Mouse (Mus musculus) cortical plate, adult 2 months (tissue): Measurements from ENCODE around the gene Kyat1. TPM values are rescaled to one million over a fixed set of nuclear protein-coding genes. Genes with fewer than 3 reads are reported as not detected.

Experiments used
- H3K27ac ChIP-seq: fragments of 200-500 bp; 2 replicates; pipeline ENCODE4 v1.5.1; 2012; ENCODE audit warnings: low read length, control low read depth, inconsistent platforms; ENCODE audit not compliant: insufficient read depth
- H3K4me1 ChIP-seq: fragments of 200-500 bp; 2 replicates; pipeline ENCODE4 v1.6.1; 2011; ENCODE audit warnings: low read length; ENCODE audit not compliant: control insufficient read depth, insufficient read depth
- H3K4me3 ChIP-seq: fragments of 200-500 bp; 2 replicates; pipeline ENCODE4 v1.5.1; 2011; ENCODE audit warnings: mild to moderate bottlenecking, low read length, control low read depth; ENCODE audit not compliant: insufficient read depth
- CTCF ChIP-seq: fragments of 200-500 bp; IDR thresholded peaks from 2 replicates; pipeline ENCODE4 v1.5.1; 2011; ENCODE audit warnings: mild to moderate bottlenecking, control low read depth, low read length; ENCODE audit not compliant: insufficient read depth; ENCODE audit errors: extremely low read depth
- POLR2A ChIP-seq: fragments of 200-500 bp; IDR thresholded peaks from 2 replicates; pipeline ENCODE4 v1.6.1; 2011; ENCODE audit warnings: mild to moderate bottlenecking, low read length, control low read depth; ENCODE audit not compliant: insufficient read depth; ENCODE audit errors: extremely low read depth
- polyA plus RNA-seq: library from polyadenylated mRNA; depleted of rRNA; stranded (reverse); fragments of >200 nt; gene quantifications from 2 replicates; pipeline ENCODE4 v1.2.3, GENCODE M21; 2012

Kyat1 gene
- polyA plus RNA-seq, 1 experiment = 21.5 TPM

DNA sequence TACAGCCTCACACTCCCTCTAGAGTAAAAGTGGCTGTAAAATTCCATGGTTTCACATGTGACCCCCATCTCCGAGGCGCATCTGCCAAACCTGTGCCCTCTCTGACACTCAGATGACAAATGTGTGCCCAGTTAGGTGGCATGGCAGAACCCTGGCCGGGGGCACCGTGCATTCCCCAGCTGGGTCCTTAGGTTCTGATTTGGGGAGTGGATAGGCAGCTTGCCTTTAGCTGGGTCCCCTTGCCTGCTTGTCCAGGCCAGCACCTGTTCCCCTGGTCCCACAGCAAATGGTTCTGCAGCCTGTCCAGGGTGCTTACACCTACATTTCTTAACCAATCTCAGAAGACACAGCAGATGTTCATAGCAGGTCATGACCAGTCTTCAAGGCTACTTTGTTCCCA is 37.7 kb upstream of the Kyat1 start:
- Histone ChIP-seq H3K4me1 (peaks cover 10% of the 10 kb centered on the region), H3K27ac (no peak overlapping the region), H3K4me3 (no peak overlapping the region)
- TF ChIP-seq CTCF (no peak), POLR2A (no peak)

DNA sequence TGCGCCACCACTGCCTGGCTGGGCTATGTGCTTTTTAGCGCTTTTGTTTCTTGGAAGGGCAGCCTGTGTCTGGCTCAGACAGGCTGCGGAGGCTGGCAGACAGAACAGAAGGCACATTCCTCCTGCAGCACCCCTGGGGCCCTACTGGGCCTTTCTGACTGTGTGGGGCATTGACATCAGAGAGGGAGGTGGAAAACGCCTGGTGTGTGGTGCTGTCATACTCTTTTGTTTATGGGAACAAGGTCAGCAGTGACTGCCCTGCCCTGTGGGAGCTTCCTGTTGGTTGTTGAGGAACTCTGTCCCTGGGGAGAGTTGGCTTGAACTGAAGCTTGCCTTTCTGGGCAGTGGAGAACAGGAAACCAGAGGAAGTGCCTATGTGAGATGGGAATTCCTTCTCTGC is 36.9 kb upstream of the Kyat1 start:
- Histone ChIP-seq H3K4me1 (peaks cover 11% of the 10 kb centered on the region), H3K27ac (no peak overlapping the region), H3K4me3 (no peak overlapping the region)
- TF ChIP-seq CTCF (no peak), POLR2A (no peak)

DNA sequence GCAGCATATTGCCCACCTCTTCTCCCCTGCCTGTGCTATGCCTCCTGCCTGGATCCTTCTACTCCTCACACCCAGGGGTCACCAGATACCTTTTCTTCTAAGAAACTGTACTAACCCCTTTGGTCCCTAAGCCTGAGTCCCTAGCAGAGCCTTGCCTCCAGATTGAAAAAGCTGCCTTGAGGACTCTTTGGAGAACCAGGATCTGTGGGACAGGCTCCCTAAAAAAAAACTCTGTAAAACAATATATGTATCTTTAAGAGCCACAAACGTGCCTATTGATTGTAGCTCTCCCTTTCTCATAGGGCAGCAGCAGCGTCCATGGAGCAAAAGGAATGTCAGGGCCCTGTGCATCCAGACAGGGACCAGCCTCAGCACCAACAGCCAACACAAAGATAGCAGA is 34.6 kb upstream of the Kyat1 start, which contains the start of gene Gm28035:
Gm28035 (plus strand) TSS at position 301 of the 400 bp plus-strand sequence.
- Histone ChIP-seq H3K27ac (no peak within 1 kb of the TSS), H3K4me3 (peak within 1 kb of the TSS; percentile 93; the same call in 1 of the 2 replicates), H3K4me1 (peaks cover 8% of the 10 kb centered on the region)
- TF ChIP-seq CTCF = no peak

DNA sequence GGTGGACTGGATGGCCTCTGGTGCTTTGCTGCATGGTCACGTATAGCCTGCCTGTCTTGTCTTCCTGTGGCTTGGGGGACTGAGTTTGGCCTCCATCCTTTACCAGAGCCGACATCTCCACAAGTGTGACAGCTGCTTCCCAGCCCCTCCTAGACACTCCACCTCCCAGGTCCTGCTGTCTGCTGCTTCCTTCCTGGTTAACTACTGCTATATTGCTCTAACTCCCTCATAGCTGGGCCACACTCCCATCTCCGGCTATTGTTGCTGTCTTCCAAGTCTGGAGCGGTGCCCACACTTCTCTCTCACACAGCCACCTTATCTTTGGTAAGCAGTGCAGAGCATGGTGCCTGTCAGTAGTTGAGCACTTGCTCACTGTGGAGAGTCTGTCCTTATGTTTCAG is 34.1 kb upstream of the Kyat1 start:
- Histone ChIP-seq H3K27ac (no peak overlapping the region), H3K4me1 (peaks cover 8% of the 10 kb centered on the region)

DNA sequence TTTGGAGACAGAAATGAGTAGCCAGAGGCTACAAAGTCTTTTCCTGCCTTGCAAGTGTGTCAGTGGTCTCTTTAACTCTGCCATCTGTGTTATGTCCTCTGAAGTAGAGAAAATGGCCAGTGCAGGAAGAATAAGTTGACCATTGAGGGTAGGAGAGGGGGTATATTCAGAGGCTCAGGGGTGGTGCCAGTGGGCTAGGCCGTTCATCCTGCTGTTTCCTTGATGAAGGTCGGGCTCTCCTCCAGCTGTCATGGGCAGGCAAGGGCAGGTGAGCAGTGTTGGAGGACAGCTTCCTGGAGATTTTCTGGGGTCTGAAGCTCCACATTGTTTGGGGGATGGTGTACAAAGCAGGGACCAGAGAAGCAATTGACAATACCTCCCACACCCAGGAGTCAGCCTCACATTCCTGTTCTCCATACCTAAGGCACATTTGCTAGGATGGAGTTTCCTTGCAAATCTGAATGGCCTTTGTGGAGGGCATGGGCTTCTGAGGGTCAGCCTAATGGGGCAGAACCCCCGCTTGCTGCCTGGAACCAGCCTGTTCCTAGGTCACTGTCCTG is 33.3 kb upstream of the Kyat1 start:
- H3K4me1 ChIP-seq = peaks cover 8% of the 10 kb centered on the region
- H3K4me3 ChIP-seq = peak overlapping the region; percentile 93
- TF ChIP-seq CTCF = no peak
- TF ChIP-seq POLR2A = no peak
- peak overlapping the region; percentile 81; the same call in 1 of the 2 replicates for H3K27ac ChIP-seq

More for the DNA sequence above, 34.1 kb upstream of the Kyat1 start:
- no peak overlapping the region; the same call in 1 of the 2 replicates for H3K4me3 ChIP-seq
- TF ChIP-seq CTCF = no peak
- no peak for TF ChIP-seq POLR2A

DNA sequence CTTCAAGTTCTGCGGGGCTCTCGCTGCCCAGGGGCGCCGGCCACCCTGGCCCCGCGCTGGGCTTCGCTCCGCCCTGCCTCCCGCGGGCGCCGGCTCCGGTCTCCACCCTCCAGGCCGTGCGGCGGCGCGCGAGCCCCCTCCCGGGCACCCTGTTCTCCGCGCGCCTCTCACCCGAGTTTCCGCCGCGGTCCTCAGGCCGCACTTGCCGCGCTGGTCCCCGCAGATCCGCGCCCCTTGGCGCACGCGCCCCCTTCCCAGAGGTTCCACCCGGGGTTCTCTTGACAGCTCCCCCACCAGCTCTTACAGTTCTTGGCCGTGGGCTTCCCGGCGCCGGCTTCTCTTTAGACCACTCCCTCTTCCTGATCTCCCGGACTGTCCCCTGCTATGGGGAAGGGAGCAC is 32.2 kb upstream of the Kyat1 start:
- H3K4me1 ChIP-seq = peaks cover 8% of the 10 kb centered on the region
- TF ChIP-seq POLR2A (no peak), CTCF (no peak)
- H3K4me3 ChIP-seq = peak overlapping the region; percentile 93
- peak overlapping the region; percentile 81 for H3K27ac ChIP-seq

DNA sequence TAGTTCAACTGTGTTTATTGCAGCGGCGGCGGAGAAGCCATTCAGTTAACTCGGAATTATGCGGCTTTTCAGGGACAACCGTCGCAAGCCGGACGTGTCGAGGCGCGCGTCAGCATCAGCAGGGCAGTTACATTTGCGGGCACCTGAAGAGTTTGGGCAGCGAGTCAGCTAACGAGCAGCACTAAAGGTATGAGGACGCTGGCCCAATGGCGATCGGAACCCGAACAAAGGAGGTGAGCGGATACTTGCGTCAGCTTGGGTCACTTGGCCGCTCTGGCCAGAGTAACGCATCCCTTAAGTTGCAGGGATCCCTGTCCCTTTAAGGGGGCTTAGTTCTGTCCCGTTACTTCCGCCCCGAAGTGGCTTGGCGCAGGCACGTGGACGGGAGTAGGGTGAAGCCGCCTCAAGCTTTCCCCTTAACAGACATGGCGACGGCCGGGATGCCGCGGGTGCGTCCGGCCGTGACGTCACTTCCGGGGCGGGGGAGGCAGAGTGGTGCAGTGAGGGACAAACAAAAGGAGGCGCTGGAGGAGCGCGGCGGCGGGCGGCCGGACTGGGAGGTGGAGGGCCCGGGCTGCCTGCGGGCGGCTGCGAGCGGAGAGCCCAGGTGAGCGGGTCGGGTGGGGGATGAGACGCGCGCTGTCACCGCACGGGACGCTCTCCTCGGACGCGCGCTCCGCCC is 31.7 kb upstream of the Kyat1 start, which contains the start of gene Lrrc8a:
Lrrc8a (plus strand) TSS at position 517 of the 682 bp plus-strand sequence.
- Histone ChIP-seq H3K4me1 (peaks cover 8% of the 10 kb centered on the region), H3K27ac (peak within 1 kb of the TSS; percentile 81), H3K4me3 (peak within 1 kb of the TSS; percentile 93)
- TF ChIP-seq POLR2A = peak; percentile 68
- no peak for TF ChIP-seq CTCF

DNA sequence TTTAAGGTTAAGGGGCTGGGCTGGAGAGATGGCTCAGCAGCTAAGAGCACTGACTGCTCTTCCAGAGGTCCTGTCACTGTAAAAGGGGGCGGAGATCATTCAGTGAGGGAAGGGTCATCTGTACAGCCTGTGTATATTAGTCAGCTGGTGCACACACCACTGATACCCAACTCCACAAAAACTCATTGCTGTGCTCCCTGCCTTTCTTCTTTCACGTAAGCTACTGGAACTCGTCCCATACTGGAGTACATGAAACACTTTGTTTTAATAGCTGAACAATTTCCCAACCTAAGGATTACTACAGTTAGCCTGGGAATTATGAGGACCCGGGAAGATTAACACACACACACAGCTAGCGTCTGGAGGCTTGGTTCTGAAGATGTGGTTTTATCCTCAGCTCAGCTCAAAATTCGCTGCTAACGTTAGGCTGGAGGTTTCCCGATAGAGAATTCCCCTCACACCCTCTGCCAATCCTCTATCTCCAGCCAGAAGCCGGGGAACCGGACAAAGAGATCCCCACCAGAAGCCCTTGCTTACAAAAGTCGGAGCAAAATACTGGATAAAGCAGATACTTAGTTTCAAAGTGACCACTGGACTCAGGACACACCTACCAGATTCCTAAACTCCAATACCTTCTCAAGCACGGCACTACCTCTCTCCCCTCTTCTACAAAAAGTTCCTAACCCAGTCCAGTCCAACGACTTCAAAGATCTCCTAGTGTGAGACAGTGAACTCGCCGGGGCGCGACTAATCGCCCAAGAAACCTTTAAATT is 31.0 kb upstream of the Kyat1 start:
- Histone ChIP-seq H3K27ac (peak overlapping the region; percentile 73; the same call in 1 of the 2 replicates), H3K4me3 (peak overlapping the region; percentile 93), H3K4me1 (peaks cover 8% of the 10 kb centered on the region)
- TF ChIP-seq POLR2A (no peak), CTCF (no peak)

DNA sequence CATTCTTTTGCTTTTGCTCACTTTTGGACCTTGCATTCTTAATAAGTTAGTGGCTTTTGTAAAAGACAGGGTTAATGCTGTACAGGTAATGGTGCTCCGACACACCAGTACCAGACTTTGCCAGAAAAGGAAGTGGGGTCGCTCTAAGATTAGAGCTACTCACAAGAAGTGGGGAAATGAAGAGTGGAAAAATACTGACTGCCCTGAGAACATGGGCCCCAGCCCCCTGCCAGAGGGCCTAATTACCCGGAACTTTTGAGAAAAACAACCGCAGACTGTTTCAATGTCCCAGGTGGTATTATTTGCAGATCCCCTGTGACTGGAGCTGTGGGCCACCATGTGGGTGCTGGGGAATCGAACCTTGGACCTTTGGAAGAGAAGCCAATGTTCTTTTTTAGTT is 29.9 kb upstream of the Kyat1 start:
- no peak for TF ChIP-seq POLR2A
- TF ChIP-seq CTCF = no peak
- no peak overlapping the region for H3K27ac ChIP-seq
- no peak overlapping the region for H3K4me3 ChIP-seq
- H3K4me1 ChIP-seq = peaks cover 8% of the 10 kb centered on the region

DNA sequence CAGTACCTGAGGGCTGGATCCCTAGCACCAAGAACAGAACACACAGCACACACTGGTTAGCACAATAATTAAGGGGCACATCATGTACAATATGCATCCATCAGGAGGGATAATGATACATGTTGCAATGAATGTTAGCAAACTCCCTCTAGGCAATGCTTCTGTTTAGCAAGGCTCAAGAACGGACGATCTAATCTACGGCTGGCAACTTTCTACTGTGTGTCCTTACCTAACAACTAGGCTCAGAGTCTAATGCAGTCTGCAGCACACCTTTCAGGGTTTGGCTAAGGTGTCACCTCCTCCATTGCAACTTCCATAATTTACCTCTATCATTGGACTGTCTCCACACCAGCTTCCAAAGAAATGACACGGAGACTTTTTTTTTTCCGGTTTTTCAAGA is 10.6 kb upstream of the Kyat1 start:
- Histone ChIP-seq H3K4me3 (no peak overlapping the region), H3K4me1 (no peaks in the 10 kb centered on the region), H3K27ac (no peak overlapping the region)
- TF ChIP-seq CTCF = no peak
- no peak for TF ChIP-seq POLR2A
